Mouse (Mus musculus): Measurements from ENCODE around the gene Bach1. TPM values are rescaled to one million over a fixed set of nuclear protein-coding genes. Genes with fewer than 3 reads are reported as not detected.

Bach1 gene
- polyA plus RNA-seq (2012; rRNA removed; ENCODE audit: low replicate concordance): 7.7 and 12.6 TPM in 2 replicates

GRCm38 (mm10) chr16:87698692-87699305 is at the start of gene Bach1:
TSS of gene Bach1 (plus strand) at chr16:87698945.

Other genes with a start within 250 kb of the Bach1 start
- 23.4 and 30.0 TPM in 2 replicates for gene Usp16, start 244.2 kb upstream of the Bach1 start, polyA plus RNA-seq (2012; rRNA removed; ENCODE audit: low replicate concordance)
- 30.7 and 43.1 TPM in 2 replicates for gene Cct8, start 203.1 kb upstream of the Bach1 start, polyA plus RNA-seq (2012; rRNA removed; ENCODE audit: low replicate concordance)
- 3.8 and 4.7 TPM in 2 replicates for gene Map3k7cl, start 145.6 kb upstream of the Bach1 start, polyA plus RNA-seq (2012; rRNA removed; ENCODE audit: low replicate concordance)

Measured in subcutaneous adipose tissue, adult 2 months (tissue).